Mouse (Mus musculus): ENCODE measurements at regions not wholly inside any gene's neighbourhood (a gene's known extent, or its start where the extent isn't known, plus 50 kb on each side); places are given as distances from the start of the nearest gene placed in this dataset.
A peak's percentile ranks its signal among the peaks of the same experiment; 100 is the strongest.

DNA sequence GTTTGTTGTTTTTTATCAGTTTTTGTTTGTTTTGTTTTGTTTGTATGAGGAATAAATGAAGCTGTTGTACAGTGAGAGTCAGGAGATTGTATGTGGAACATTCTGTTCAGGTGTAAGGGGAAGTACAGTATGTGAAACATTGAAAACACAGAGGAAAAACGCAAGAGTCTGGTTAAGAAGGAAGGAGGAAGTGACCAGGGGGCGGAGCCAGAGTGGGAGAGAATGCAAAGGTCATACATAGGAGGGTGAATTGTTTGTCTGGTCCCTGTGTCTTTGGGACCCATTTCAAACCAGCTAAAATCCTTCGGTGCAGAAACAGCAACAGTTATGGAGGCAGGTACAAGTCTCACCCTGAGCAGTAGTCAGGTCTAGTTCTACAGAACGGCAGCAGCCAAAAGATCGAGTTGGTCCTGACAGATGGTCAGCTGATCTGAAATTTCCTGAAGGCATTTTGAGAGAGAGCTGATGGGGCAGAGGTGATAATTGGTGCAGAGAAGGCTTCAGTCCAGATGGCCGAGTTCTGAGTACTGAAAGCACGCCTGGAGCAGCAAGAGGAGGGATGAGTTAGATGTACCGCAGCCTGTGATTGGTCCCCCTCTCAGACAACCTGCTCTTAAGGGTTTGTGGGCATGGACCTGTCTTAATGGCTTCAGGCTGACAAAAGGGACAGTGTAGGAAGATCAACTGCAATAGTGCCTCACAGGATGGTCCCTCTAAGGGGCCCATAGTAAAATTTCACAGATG lies 179.7 kb upstream of the Chrm3 start:
- DNase-seq (ENCODE audit: extremely low spot score in 1 of 2, low spot score in 1 of 2): no peak

DNA sequence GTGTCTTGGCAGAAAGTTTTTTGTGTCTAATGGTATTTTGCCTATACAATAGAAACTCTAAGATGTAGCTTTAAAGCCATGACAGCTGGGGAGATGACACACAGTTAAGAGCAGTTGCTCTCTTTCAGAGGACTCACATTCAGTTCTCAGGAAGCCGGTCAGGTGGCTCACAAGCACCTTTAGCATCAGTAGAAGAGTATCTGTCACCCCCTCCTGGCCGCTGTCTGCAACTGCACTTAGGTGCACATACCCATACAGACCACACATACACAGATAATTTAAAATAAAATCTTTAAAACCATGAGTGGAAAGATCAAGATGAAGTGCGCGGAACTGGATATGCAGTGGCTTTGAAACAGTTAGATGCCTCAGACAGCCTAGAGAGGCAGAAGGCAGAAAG lies 178.3 kb upstream of the Chrm3 start:
- no peak for DNase-seq (ENCODE audit: extremely low spot score in 1 of 2, low spot score in 1 of 2)

DNA sequence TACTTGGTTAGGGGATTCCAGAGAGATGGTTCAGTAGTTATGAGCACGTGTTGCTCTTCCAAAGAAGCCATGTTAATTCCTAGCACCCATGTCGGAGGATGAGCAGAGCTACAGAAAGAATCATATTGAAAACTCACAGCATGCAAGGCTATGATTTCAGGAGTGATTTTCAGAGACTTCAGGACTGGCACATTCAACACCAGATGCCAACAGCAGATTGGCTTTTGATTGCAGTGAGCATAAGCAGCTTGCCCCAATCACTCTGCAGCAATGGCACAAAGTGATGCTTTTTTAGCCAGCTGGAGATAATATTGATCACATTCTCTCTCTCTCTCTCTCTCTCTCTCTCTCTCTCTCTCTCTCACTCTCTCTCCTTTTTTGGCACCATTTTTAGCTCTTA lies 166.6 kb upstream of the Chrm3 start:
- peak in 1 of 2 experiments; percentile 19 for DNase-seq (ENCODE audit: extremely low spot score in 1 of 2, low spot score in 1 of 2)

DNA sequence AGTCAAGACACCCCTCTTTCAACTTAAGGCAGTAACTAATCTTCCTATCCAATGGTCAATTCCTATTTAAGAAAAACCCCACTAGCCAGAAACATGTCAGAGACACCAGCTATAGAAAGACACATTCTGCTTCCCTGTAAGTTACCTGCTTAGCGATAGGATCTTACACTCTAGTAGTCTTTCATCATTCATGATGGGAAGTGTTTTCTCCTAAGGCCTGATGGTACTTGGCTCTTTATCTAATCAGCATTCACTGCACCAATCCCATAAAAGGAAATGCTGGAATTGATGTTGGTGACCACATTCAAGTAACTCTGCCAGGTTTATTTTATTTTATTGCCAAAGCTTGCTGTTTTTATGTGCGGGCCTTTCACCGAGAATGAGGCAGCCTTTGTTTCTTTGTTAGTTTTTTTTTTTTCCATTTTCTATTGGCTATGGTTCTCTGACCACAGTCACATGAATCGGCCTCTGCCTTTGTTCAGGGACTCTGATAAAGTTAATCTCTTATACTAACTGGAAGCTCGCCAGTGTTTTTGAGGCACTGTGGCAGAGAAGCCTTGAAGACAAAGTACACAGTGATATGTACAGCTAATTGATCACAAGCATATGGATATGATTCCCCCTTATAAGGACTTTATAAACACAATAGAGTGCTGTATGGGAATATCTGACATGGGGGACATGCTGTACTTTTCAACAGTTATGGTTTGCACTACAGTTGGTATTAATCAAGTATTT lies 166.0 kb upstream of the Chrm3 start:
- DNase-seq (ENCODE audit: extremely low spot score in 1 of 2, low spot score in 1 of 2): no peak

DNA sequence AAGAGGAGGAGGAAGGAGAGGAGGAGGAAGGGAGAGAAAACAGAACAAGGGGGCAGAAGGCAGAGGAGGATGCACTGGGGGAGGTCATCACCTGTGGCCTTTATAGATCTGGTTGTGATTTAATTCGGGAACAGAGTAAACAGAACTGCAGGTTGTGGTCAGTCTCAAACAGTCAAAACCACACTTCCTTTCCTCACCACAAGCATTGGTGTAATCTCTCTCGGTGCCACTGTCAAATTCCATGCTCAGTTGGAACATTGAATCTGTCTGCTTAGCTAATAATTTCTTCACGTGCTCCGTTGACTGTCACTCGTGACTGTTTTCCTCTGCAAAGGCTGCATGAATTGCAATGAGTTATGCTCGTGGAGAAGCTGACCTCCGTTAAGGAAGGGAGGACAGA lies 143.6 kb upstream of the Chrm3 start:
- no peak for DNase-seq (ENCODE audit: extremely low spot score in 1 of 2, low spot score in 1 of 2)

DNA sequence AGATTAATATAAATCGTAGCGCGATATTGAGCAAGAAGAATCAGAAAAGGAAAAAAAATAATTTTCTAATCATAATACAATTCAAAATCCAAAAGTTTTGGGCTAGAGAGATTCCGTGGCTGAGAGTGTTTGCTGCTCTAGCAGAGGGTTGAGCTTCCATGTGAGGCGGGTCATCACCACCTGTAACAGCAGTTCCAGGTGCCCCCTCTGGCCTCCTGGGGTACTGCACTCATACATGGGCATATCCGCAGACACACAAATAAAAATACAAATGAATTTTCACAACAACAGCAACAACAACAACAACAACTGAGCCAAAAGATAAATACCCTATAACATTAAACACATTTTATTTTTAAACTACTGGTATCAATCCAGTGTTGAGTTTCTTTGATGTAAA lies 94.7 kb upstream of the Chrm3 start:
- DNase-seq (ENCODE audit: extremely low spot score in 1 of 2, low spot score in 1 of 2): no peak

DNA sequence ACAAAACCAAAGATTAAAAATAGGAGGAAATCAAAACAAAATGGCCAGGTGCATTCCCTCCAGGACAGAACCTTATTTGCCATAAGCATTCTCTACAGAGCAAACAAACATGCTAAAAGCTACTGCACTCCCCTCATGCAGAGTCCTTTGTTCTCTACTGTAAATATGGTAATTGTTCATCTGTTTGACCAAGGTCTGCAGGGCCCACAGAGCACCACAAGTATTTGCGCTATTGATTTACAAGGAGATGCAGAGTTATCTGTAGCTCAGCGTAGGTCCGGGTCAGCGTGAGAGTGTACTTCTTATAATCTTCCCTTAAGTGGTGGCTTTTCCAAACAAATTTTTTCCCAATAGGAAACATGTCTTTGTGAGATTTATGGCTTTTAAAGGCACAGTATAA lies 94.0 kb upstream of the Chrm3 start:
- no peak for DNase-seq (ENCODE audit: extremely low spot score in 1 of 2, low spot score in 1 of 2)

DNA sequence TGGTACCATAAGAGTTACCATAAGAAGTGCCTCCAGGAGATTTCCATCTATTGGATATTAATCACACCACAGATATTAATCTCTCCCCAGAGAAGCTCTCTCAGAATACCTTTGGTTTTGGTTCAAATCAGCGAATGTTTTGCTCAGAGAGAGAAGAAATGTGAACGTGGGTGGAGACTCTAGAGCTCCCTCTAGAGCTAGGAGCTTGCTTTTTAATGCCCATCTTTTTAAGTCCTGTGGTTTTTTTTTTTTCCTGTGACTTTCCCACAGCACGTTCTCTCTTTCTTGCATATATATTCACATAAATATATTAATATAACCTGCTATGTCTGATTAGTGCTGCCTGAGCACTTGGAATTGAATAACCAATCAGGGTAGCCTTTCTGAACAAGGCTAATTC lies 90.4 kb upstream of the Chrm3 start:
- no peak for DNase-seq (ENCODE audit: extremely low spot score in 1 of 2, low spot score in 1 of 2)

DNA sequence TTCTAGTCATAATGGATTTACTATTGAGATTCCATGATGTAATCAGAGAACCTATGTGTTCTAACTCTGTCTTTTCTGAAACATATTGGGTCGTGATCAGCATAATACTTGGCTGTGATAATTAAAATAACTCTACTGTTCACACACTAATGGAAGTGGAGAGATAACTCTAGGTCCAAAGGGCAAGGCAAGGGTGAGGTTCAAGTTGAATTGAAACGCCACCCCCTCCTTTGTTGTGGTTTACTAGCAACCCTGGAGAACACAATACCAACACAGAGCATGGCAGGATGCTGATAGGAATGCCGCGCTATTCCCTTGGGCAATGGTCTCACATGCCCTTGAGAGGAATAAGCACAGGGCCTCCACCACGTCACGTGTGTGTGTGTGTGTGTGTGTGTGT lies 88.9 kb upstream of the Chrm3 start:
- DNase-seq (ENCODE audit: extremely low spot score in 1 of 2, low spot score in 1 of 2): no peak

DNA sequence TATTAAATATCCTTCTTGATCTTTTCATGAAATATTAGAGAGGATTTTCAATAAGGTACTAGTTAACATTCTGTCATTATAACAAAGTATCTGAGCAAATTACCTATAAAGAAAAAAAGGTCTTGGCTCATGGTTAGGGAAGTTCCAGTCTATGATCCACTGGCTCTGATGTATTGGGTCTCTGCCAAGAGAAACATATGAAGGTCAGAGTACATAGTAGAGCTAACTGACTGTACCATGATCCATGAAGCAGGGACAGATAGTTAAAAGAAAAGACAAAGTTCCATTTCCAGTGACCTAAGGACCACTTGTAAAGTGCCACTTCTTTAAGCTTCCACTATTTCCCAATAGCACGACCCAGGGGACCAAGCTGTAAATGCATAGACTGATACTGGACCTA lies 87.2 kb upstream of the Chrm3 start:
- no peak for DNase-seq (ENCODE audit: extremely low spot score in 1 of 2, low spot score in 1 of 2)

DNA sequence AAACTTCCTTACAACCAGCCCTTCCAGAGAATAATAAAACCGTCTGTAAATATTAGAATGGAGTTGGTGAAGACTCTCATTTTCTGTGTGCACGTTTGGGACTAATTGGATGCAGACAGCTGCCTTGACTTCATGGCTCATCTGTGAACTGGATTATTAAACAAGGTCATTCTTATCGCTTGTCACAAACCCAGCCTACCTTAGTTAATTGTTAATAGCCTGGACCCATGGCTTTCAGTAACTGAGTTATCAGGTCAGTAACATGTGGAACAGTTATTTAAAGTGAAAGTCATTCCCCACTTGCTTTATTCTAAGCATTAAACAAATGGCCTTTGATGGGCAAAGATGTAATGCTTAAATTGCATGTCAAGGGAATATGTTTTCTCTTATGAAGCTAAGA lies 85.0 kb upstream of the Chrm3 start:
- DNase-seq (ENCODE audit: extremely low spot score in 1 of 2, low spot score in 1 of 2): no peak

Small RNA genes in the stretch of these regions (microRNA-seq; reads per million reads assigned to microRNA genes)
- 0 reads per million in 2 experiments for gene Gm23415

All from layer of hippocampus, postnatal 25 days (tissue).